Mouse (Mus musculus) cerebellum, adult 8-10 months (tissue): ENCODE results near the gene Fcho2.

Experiments used
- DNase-seq: peaks from one replicate; pipeline ENCODE4 v3.0.0; 2022

The Fcho2 gene

DNA sequence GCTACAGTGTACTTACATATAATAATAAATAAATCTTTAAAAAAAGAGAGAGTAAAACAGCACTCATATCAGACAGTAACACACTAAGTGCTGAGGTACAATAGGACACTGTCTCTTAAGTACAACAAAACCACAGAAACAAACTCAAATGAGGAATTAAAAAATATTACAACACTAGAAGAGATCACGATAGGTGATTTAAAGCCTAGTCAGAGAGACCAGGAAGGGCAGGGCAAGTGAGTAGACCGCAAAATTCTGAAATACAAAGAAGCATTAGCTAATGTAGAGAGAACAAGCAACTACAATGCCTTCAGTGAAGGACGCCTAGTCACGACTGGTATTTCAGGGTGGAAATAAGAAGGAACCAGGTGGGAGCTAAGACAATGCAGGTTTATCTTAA, 11.6 kb downstream of the Fcho2 start:
- DNase-seq = no peak

- DNase-seq = no peak
These were observed 12.3 kb downstream of the Fcho2 start for GRCm38 (mm10) chr13:98802957-98803356.

- DNase-seq = no peak
These were observed 19.7 kb downstream of the Fcho2 start for GRCm38 (mm10) chr13:98795511-98795910.

GRCm38 (mm10) chr13:98792864-98793263, 22.4 kb downstream of the Fcho2 start:
- DNase-seq = no peak

GRCm38 (mm10) chr13:98791693-98792092, 23.6 kb downstream of the Fcho2 start:
- no peak for DNase-seq

DNA sequence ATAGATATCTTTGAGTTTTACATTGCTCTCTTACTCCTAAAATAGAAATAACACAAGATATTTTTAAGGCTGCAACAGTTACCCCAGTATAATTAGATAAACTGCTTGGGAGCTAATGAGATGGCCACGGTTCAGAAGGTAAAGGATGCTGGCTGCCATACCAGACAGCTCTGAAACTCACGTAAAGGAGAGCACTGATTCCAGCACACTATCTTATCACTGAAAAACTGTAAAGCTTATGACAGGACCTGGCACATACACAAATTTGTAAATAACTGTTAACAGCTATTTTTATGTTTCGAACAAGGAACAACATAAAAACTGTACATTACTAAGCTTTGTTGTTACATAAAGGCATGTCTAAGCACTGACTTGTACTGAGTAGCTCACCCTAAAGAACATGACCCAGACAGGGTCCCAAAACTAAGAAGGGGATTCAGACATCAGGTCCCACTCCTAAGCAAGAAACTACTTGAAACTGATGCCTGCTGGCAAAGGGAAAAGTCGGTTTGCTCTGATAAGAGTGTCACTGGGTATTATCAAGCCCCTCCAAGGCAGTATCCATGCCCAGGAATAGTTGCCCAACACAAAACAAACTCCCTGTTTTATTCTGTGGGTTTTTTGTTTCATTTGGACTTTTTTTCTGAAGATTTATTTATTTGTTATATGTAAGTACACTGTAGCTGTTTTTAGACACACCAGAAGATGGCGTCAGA, 28.1 kb downstream of the Fcho2 start:
- no peak for DNase-seq

DNA sequence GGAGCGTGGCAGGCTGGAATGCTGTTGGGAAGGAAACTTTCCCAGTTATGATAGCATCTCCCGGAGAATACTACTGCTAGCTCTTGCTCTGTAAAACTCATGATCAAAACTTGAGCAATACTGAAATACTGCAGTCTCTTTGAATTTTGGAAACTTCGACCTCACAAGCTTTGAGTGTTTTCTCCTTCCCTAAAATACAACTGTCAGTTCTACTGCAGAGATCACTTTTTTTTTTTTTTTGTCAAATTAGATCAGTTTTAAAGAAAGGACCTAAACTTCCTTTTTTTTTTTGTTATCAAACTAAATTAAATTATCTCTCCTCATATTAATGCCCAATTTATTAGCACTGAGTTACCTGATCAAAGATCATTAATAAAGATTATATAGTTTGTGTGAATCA, 37.3 kb downstream of the Fcho2 start:
- no peak for DNase-seq

GRCm38 (mm10) chr13:98771484-98771883, 43.8 kb downstream of the Fcho2 start:
- no peak for DNase-seq

- peak; percentile 48 for DNase-seq
These were observed 46.9 kb downstream of the Fcho2 start for GRCm38 (mm10) chr13:98768329-98768728.

GRCm38 (mm10) chr13:98761771-98762170, 53.5 kb downstream of the Fcho2 start:
- DNase-seq = no peak

DNA sequence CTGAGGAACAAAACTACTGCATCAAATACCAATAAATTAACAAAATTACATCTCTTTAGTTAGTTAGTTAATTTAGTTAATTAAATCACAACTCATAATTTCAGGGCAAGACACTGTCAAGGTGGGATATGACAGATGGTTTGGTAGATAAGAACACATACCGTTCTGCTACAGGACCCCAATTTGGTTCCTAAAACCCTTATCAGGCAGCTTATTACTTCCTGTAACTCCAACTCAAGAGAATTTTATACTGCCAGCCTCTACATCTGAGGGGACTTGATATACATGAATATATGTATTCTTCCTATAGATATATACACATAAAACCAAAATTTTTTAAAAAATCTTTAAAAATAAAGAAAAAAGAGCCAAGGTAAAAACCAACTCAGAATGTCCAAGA, 59.4 kb downstream of the Fcho2 start:
- DNase-seq = no peak

DNA sequence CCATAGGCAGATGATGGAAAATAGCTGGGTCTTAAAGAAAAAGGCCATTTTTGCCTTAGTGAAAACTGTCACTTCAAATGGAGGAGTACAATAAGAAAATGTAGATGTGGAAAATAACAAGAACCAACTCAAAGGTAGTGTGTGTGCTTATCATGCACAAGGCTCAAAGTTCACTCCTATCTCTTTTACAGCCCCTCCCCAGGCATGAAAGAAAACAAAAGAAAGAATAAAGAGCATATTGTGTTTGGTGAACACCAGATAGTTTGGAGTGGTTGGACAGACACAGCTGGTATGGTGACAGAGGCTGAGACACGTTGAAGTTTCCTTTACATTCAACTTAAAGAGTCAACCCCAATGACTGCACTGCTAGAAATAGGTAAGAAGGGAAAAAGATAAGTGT, 70.6 kb downstream of the Fcho2 start:
- DNase-seq = no peak

GRCm38 (mm10) chr13:98743829-98744228, 71.4 kb downstream of the Fcho2 start:
- DNase-seq = no peak

GRCm38 (mm10) chr13:98743214-98743613, 72.0 kb downstream of the Fcho2 start:
- DNase-seq = no peak

DNA sequence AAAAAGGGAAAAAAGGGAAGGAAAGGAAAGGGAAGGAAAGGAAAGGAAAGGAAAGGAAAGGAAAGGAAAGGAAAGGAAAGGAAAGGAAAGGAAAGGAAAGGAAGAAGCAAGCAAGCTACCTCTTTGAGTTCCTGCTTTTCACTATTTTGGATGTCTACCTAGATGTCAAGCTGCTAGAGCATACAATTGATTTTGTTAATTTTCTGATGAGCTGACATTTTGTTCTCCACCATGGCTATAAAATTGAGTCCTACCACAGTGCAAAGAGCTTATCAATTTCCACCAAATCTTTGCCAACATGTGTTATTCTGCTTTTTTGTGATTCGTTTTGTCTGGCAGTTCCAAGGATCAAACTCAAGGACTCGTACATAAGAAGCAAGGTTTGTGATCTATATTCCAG, 77.0 kb downstream of the Fcho2 start:
- no peak for DNase-seq

DNA sequence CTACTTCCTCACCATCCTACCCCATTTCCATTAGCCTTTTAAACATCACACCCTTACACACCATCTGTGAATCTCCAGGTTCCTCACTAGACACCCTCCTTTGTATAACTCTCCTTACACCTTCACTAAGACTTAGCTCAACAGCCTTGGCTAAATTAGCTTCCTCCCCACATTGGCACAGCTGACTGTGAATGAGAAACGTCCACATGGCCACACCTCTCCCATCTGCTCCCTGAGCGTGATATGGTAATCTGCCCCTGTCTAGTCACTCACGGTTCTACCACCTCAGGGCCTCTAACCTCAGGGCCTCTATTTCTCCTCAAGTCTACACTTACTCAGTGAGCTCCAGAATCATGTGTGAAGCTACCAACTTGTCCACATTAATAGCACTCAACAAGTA, 82.0 kb downstream of the Fcho2 start:
- no peak for DNase-seq

GRCm38 (mm10) chr13:98729271-98730062, 85.8 kb downstream of the Fcho2 start:
- DNase-seq = no peak

DNA sequence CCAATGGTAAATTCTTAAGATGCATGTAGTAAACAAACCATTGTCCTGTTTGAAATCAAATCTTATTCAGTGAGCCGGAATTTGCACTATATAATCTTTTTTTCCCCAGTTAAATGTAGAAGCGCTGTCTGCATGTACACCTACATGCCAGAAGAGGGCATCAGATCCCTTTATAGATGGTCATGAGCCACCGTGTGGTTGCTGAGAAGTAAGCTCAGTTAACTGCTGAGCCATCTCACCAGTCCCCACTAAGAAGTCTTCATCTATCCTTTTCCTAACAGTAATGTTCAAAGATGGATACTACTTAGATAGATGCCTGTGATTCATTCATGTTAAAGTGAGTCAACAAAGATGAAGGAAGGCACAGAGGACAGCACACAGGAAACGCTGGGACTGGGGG, 88.8 kb downstream of the Fcho2 start:
- no peak for DNase-seq

GRCm38 (mm10) chr13:98723430-98723829, 91.8 kb downstream of the Fcho2 start:
- DNase-seq = no peak

DNA sequence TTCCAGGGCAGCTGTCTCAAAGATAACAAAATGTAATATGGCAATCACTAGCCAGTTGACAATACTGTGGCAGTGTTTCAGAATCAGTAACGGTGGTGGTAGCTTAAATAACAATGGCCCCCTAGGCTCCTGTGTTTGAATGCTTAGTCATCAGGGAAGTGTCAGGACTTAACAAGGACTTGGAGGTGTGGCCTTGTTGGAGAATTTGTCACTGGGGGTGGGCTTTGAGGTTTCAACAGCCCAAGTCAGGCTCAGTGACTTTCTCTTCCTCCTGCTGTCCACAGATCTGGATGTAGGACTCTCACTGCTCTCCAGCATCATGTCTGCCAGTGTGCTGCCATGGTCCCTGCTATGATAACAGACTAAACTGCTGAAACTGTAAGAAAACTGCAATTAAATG, 93.0 kb downstream of the Fcho2 start:
- DNase-seq = no peak

DNA sequence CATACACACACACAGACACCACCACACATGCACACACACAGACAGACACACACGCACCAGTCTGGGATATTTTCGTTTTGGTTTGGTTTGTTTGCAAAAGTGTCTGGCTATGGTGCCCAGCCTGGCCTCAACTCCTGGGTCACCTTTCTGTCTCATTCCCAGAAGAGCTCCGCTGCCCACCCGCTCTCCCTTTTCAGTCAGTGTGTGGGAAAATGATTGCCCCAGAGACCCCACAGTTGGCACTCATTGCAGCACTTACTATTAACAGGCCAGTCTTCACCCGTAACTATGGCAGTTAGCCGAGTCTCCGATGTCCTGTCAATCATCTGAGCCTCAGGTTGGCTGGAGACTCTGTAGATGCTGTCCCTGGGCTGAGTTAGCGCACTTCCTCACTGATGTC, 99.1 kb downstream of the Fcho2 start:
- no peak for DNase-seq

DNA sequence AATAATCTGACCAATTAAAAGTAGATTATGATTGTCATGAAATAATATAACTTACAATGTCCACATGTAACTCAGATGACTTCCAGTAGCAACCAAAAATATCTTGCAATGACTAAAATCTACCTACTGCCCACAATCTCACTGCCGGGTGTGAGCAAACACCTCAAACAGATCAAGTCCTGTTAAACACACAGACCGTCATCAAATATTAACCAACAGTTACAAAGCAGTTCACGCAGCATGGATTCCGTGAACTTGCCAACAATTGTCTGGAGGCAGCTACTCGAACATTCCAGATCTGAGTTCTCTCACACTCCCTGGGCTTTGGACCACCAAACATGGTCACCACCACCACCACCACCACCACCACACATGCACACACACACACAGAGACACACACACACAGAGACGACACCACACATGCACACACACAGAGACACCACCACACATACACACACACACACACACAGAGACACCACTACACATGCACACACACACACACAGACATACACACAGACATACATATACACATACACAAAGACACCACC, 99.7 kb downstream of the Fcho2 start:
- no peak for DNase-seq

DNA sequence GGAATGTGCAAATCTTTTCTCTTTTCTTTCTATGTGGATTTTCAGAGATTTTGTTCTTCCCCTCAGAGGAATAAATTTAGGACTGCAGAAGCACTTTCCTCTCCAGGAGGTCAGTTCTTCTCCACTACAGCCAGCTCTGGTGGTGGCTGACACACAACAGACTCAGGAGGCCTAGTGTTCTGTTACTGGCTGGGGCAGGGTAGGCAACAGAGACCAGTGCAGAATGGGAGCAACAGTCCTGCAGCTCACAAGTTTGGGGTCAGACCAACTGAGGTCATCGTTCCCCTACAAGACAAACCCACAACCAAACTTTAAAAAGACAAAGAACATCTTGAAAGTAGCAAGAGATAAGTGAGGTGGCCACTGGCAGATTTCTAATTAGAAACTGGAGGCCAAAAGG, 104.6 kb downstream of the Fcho2 start:
- DNase-seq = no peak

DNA sequence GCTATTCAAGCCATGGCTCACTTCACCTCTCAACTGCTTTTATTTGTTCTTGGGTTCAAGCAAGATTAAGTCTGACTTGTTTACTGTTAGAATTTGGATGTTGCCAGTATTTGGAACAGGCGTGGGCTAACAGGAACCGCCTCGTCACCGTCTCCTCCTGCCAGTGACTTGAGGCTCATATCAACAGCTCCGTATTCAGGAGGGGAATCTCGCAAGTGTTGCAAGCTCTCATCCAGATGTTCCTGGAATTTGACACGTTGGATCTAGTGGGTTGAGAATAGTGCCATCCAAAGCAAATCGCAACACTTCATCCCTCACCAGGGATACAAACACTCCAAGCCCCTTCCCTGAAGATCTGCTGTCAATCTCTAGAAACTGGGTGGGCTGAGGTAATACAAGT, 105.0 kb downstream of the Fcho2 start:
- DNase-seq = no peak
